Comparison of ENCODE assay signal across 11 mouse cellular contexts in the genomic region with DNA sequence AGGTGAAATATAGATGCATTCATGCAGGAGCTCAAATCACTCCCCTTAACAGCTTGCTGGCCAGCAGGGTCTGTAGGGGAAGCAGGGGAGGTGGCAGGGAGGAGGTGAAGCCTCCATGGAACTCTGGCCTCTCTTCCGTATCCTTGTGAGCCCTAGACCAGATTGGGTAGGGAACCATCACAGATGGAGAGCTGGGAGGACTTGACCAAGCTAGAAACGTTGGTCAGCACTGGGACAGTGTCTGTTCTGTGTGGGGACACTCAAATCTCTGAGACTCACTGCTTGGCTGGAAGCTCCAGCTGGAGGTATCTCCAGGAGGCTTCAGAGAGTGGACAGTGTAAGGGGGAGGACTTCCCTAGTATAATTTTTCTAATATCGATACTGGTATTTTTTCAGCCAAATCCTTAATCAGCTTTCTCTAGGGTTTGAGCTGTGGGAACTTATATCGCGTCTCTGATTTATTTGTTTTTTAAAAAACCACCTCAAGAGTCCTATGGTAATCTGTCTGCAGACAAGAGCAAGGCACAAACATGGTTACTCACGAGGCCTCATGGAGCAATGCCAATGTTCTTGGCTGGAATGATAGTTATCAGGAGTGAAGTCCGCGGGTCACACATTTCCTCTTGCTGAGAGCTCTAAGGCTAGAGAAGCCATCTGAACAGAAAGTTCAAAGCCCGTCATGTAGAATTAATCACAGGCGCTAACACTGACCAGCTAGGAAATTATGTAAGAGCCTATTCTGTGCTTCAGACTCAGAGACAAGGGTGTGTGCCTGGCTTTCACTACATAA. TPM values are rescaled to one million over a fixed set of nuclear protein-coding genes. Genes with fewer than 3 reads are reported as not detected.
DNase-seq lines count a peak whose midpoint lies in the region; ATAC-seq lines count a peak whose summit lies in the region.
"Had no signal": no experiment of that assay in that cellular context is flagged by ENCODE, and none has a peak within 500 bp of the region (broad histone marks: within the 10 kb centered on the region; RNA-seq: fewer than 3 reads in every experiment).

No protein-coding gene starts in this region.

- no peaks in the 10 kb centered on the region for H3K36me3 ChIP-seq in heart, embryonic 10.5 days
- H3K36me3 ChIP-seq in midbrain, embryonic 13.5 days = no peaks in the 10 kb centered on the region
- H3K36me3 ChIP-seq in midbrain, embryonic 14.5 days (ENCODE audit: control insufficient read depth, insufficient read depth, low read length) = no peaks in the 10 kb centered on the region
- H3K36me3 ChIP-seq in embryonic facial prominence, embryonic 14.5 days (ENCODE audit: control insufficient read depth, insufficient read depth, low read length) = no peaks in the 10 kb centered on the region
- H3K36me3 ChIP-seq: stomach, embryonic 15.5 days had no signal

- H3K27ac ChIP-seq in heart, embryonic 10.5 days = no peak overlapping the region
- H3K27ac ChIP-seq in midbrain, embryonic 13.5 days = no peak overlapping the region
- no peak overlapping the region for H3K27ac ChIP-seq in midbrain, embryonic 14.5 days (replicated peaks; ENCODE audit: low read depth, low read length)
- H3K27ac ChIP-seq in embryonic facial prominence, embryonic 14.5 days (replicated peaks; ENCODE audit: low read depth, low read length) = no peak overlapping the region
- H3K27ac ChIP-seq: stomach, embryonic 15.5 days had no signal

- peak overlapping the region; percentile 56; the same call in 1 of the 2 replicates for H3K4me3 ChIP-seq in heart, embryonic 10.5 days
- H3K4me3 ChIP-seq in midbrain, embryonic 13.5 days (replicated peaks) = no peak overlapping the region
- no peak overlapping the region for H3K4me3 ChIP-seq in midbrain, embryonic 14.5 days (replicated peaks; ENCODE audit: low read depth, low read length)
- peak overlapping the region; percentile 37; the same call in 1 of the 2 replicates for H3K4me3 ChIP-seq in embryonic facial prominence, embryonic 14.5 days (ENCODE audit: low read depth, low read length)

- WGBS in heart, embryonic 10.5 days = 73% methylated on average over 10 of the region's 10 CpGs
- 85% methylated on average over 10 of the region's 10 CpGs for whole genome bisulfite sequencing in midbrain, embryonic 13.5 days
- 83% methylated on average over 10 of the region's 10 CpGs for WGBS in midbrain, embryonic 14.5 days
- WGBS in embryonic facial prominence, embryonic 14.5 days = 68% methylated on average over 10 of the region's 10 CpGs

- H3K4me2 ChIP-seq in midbrain, embryonic 13.5 days (replicated peaks) = peak overlapping the region; percentile 58
- H3K4me2 ChIP-seq in midbrain, embryonic 14.5 days (ENCODE audit: low read length) = no peak overlapping the region
- peak overlapping the region; percentile 70; the same call in 1 of the 2 replicates for H3K4me2 ChIP-seq in embryonic facial prominence, embryonic 14.5 days (ENCODE audit: low read depth, low read length)

- H3K9me3 ChIP-seq in heart, embryonic 10.5 days = no peaks in the 10 kb centered on the region
- H3K9me3 ChIP-seq in midbrain, embryonic 13.5 days = no peaks in the 10 kb centered on the region
- no peaks in the 10 kb centered on the region for H3K9me3 ChIP-seq in midbrain, embryonic 14.5 days (ENCODE audit: control insufficient read depth, low read length)
- H3K9me3 ChIP-seq in embryonic facial prominence, embryonic 14.5 days (ENCODE audit: control insufficient read depth, low read length) = no peaks in the 10 kb centered on the region
- H3K9me3 ChIP-seq: stomach, embryonic 15.5 days had no signal

- H3K9ac ChIP-seq in midbrain, embryonic 13.5 days (replicated peaks) = no peak overlapping the region
- H3K9ac ChIP-seq in midbrain, embryonic 14.5 days (replicated peaks; ENCODE audit: low read length) = no peak overlapping the region
- H3K9ac ChIP-seq in embryonic facial prominence, embryonic 14.5 days (ENCODE audit: low read depth, low read length) = no peak overlapping the region
- H3K9ac ChIP-seq: stomach, embryonic 15.5 days had no signal

- H3K4me1 ChIP-seq in heart, embryonic 10.5 days = peaks cover 10% of the 10 kb centered on the region; the same call in 1 of the 2 replicates
- peaks cover 10% of the 10 kb centered on the region; the same call in 1 of the 2 replicates for H3K4me1 ChIP-seq in midbrain, embryonic 13.5 days (replicated peaks)
- no peaks in the 10 kb centered on the region for H3K4me1 ChIP-seq in midbrain, embryonic 14.5 days (ENCODE audit: control insufficient read depth, insufficient read depth, low read length)
- H3K4me1 ChIP-seq in embryonic facial prominence, embryonic 14.5 days (ENCODE audit: control insufficient read depth, insufficient read depth, low read length) = 0 out of 2 replicates have a peak, but pooled peaks cover 3% of the 10 kb centered on the region
- H3K4me1 ChIP-seq: stomach, embryonic 15.5 days had no signal

- ATAC-seq in midbrain, embryonic 13.5 days = no peak
- no peak for ATAC-seq in midbrain, embryonic 14.5 days (ENCODE audit: low FRiP score, low TSS enrichment)
- no peak for ATAC-seq in embryonic facial prominence, embryonic 14.5 days (ENCODE audit: low read depth)

- H3K27me3 ChIP-seq in heart, embryonic 10.5 days (ENCODE audit: insufficient read depth, poor library complexity, severe bottlenecking) = peaks cover 6% of the 10 kb centered on the region
- H3K27me3 ChIP-seq in midbrain, embryonic 13.5 days = peaks cover 14% of the 10 kb centered on the region
- peaks cover 4% of the 10 kb centered on the region; the same call in 1 of the 2 replicates for H3K27me3 ChIP-seq in midbrain, embryonic 14.5 days (ENCODE audit: control insufficient read depth, insufficient read depth, low read length)
- no peaks in the 10 kb centered on the region for H3K27me3 ChIP-seq in embryonic facial prominence, embryonic 14.5 days (replicated peaks; ENCODE audit: control insufficient read depth, insufficient read depth, low read length)
- H3K27me3 ChIP-seq: stomach, embryonic 15.5 days had no signal

- DNase-seq in heart, embryonic 10.5 days (ENCODE audit: low spot score) = no peak
- no peak for DNase-seq in heart, adult 11 months
- no peak for DNase-seq in midbrain, embryonic 14.5 days
- DNase-seq in embryonic facial prominence, embryonic 14.5 days (ENCODE audit: low spot score) = no peak
- DNase-seq in retina, adult 2 months (ENCODE audit: low read depth, low spot score) = peak; percentile 20
- no peak for DNase-seq in spleen, postnatal 10 days (ENCODE audit: low spot score in 2 of 2)
- no peak for DNase-seq in frontal cortex, postnatal 25 days (ENCODE audit: low spot score in 2 of 2)
- DNase-seq: heart, adult 18-20 months; lung, postnatal 10 days had no signal

RNA-seq across cellular contexts. Expression of a gene that starts 1.0 kb away (rescaled TPM):
- polyA plus RNA-seq in heart, embryonic 10.5 days (2016; fragmentation: Nextera tagmentation; extraction: Ambion mirVana) = 0.19 and 0.34 TPM in 2 replicates
- polyA plus RNA-seq in midbrain, embryonic 13.5 days (2015; fragmentation: Nextera tagmentation; extraction: Ambion mirVana) = 13.4 and 19.0 TPM in 2 replicates
- 35.1 and 35.2 TPM in 2 replicates for polyA plus RNA-seq in midbrain, embryonic 14.5 days (2014; fragmentation: Nextera tagmentation; extraction: Ambion mirVana)
- polyA plus RNA-seq in embryonic facial prominence, embryonic 14.5 days (2014; fragmentation: Nextera tagmentation; extraction: Ambion mirVana) = 5.8 and 6.5 TPM in 2 replicates

Comparison
In these comparisons a context has a peak if more than half of its experiments do, and no peak if none do; other contexts are left out.
1. H3K4me3 ChIP-seq: peak in heart, embryonic 10.5 days (single experiment) and embryonic facial prominence, embryonic 14.5 days (single experiment); none in midbrain, embryonic 13.5 days (single experiment) and midbrain, embryonic 14.5 days (single experiment).